Mouse (Mus musculus): ENCODE measurements around the gene Mark1.

Mark1 gene

GRCm38 (mm10) chr1:184999071-184999750 is at the start of gene Mark1:
Mark1 (minus strand) TSS chr1:184999570.
- peak; percentile 52 for DNase-seq (ENCODE audit: low spot score)

GRCm38 (mm10) chr1:185047516-185048247 is 48.3 kb upstream of the Mark1 start:
- DNase-seq (ENCODE audit: low spot score): no peak

GRCm38 (mm10) chr1:185046513-185046912 is 47.1 kb upstream of the Mark1 start:
- no peak for DNase-seq (ENCODE audit: low spot score)

- no peak for DNase-seq (ENCODE audit: low spot score)
Measured at GRCm38 (mm10) chr1:185038183-185038686, 38.9 kb upstream of the Mark1 start.

GRCm38 (mm10) chr1:185030565-185030964 is 31.2 kb upstream of the Mark1 start:
- no peak for DNase-seq (ENCODE audit: low spot score)

- DNase-seq (ENCODE audit: low spot score): no peak
Measured at GRCm38 (mm10) chr1:185020429-185021168, 21.2 kb upstream of the Mark1 start.

- DNase-seq (ENCODE audit: low spot score): no peak
Measured at GRCm38 (mm10) chr1:185012566-185012965, 13.2 kb upstream of the Mark1 start.

GRCm38 (mm10) chr1:185007066-185007465 is 7.7 kb upstream of the Mark1 start:
- DNase-seq (ENCODE audit: low spot score): no peak

GRCm38 (mm10) chr1:184999780-185000599 is 620 bp upstream of the Mark1 start:
- DNase-seq (ENCODE audit: low spot score): peak; percentile 57

- no peak for DNase-seq (ENCODE audit: low spot score)
Measured at GRCm38 (mm10) chr1:184998631-184999030, 739 bp downstream of the Mark1 start.

GRCm38 (mm10) chr1:184998161-184998560 is 1.2 kb downstream of the Mark1 start:
- no peak for DNase-seq (ENCODE audit: low spot score)

- DNase-seq (ENCODE audit: low spot score): no peak
Measured at GRCm38 (mm10) chr1:184997466-184997865, 1.9 kb downstream of the Mark1 start.

GRCm38 (mm10) chr1:184995335-184995734 is 4.0 kb downstream of the Mark1 start:
- DNase-seq (ENCODE audit: low spot score): no peak

GRCm38 (mm10) chr1:184991191-184991590 is 8.2 kb downstream of the Mark1 start:
- no peak for DNase-seq (ENCODE audit: low spot score)

- DNase-seq (ENCODE audit: low spot score): no peak
Measured at GRCm38 (mm10) chr1:184986748-184987147, 12.6 kb downstream of the Mark1 start.

- no peak for DNase-seq (ENCODE audit: low spot score)
Measured at GRCm38 (mm10) chr1:184984723-184985122, 14.6 kb downstream of the Mark1 start.

GRCm38 (mm10) chr1:184983751-184984150 is 15.6 kb downstream of the Mark1 start:
- DNase-seq (ENCODE audit: low spot score): no peak

GRCm38 (mm10) chr1:184972214-184972776 is 27.1 kb downstream of the Mark1 start:
- no peak for DNase-seq (ENCODE audit: low spot score)

GRCm38 (mm10) chr1:184969374-184969773 is 30.0 kb downstream of the Mark1 start:
- no peak for DNase-seq (ENCODE audit: low spot score)

- peak; percentile 86 for DNase-seq (ENCODE audit: low spot score)
Measured at GRCm38 (mm10) chr1:184965682-184966360, 33.5 kb downstream of the Mark1 start.
